Mouse (Mus musculus) adipocyte (in vitro differentiated cells): Measurements from ENCODE around the gene Cd59a.
A peak's percentile ranks its signal among the peaks of the same experiment; 100 is the strongest.
"Not testable (repeated sequence)": the region's sequence is repeated elsewhere in the genome, so short reads cannot be mapped to it uniquely, and the experiment has no call there.

ENCODE experiments used
- DNase-seq: peaks from one replicate; pipeline ENCODE4 v3.0.0-alpha.2; 2016; ENCODE audit warnings: low spot score

Gene Cd59a

DNA sequence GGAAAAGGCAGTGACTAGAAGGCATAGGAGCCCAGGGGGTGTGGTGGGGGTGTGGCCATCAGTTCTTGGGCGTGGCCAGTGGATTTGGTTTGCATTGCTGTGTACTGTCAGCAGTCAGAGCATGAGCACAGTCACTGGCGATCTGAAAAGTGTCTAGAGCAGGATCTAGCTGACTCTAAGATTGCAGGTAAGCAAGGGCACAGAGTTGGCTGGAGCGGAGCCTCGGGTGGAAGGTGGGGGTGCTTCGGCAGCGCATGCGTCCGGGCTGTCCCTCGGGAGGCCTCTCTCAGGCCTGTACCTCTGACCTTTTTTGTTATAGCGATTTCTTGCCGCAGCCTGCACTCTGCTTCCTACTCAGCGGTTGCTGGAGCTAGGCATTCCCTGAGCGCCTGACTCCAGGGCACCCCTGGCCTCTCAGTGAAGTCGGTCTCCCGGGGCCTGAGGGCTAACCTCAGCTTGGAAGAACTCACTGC lies at the start of gene Cd59a:
TSS of gene Cd59a (plus strand) at position 61 of the 473 bp plus-strand sequence.
- DNase-seq: peak; percentile 94

DNA sequence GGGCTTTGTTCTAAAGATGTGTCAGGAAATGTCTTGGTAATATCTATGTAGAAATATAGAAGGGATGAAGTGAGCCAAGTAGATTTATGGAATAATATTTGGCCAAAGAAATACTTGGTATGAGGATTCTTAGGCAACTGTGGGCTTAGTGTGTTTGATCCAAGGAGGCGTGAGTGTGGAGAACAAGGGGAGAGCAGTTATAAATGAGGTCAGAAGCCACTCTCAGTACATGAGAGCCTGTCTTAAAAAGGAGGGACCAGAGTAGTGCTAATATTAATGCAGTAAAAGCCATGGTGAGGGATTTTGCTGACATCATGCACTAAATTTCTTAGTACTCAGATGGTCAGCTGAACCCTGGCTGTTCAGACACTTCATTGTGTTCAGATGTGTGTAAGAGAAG lies 37.2 kb upstream of the Cd59a start:
- no peak for DNase-seq

DNA sequence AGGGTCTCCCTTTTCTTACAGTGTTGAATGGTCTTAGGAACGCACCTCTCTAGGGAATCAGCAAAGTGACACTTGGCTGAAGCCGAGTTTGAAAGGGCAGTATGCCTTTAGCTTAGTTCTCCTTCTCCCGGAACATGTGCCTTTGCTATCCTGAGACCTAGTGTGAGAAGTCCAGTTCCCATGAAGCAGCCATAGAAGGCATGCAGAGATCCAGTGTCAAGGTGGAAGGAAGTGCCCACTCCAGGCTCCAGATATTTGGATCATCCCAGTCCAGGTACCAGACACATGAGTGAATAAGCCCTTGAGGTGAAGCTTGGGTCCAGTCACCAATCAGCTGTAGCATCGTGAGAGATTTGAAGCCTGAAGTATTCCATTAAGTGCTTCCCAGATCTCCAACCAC lies 36.6 kb upstream of the Cd59a start:
- no peak for DNase-seq

DNA sequence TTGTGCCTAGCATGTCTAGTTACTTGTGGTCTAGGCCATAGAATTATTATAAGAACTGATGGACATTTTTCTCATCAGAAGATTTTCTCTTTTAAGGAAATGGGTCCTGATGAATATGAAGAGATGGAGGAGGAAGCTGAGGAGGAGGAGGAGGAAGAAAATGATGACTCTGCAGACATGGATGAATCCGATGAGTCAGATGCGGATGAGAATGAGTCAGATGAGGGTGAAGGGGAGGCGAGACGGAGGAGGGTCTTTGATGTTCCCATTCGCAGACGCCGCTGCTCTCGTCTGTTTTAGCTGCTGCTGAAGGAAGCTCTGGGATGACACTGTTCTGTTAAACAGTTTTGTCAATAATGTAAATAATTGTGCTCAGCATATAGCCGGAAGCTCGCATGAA lies 35.8 kb upstream of the Cd59a start:
- DNase-seq: no peak

DNA sequence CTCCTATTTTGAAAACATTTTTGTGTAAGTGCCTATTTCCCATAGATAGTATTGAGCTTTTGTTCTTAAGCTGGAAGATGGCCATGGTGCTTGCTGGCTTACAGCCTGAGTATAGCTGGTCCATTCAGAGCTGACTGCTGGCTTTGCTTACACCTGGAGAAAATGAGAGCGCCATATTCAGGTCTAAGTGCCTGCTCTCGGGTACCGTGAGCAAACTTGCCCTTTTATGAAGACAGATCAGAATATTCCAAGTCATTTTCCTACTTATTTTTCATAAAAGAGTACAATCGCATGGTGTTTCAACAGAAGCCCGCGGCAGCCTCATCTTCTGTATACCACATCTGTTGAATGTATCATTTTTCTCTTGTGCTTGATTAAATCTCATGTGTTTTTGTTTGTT lies 34.6 kb upstream of the Cd59a start:
- DNase-seq: no peak

DNA sequence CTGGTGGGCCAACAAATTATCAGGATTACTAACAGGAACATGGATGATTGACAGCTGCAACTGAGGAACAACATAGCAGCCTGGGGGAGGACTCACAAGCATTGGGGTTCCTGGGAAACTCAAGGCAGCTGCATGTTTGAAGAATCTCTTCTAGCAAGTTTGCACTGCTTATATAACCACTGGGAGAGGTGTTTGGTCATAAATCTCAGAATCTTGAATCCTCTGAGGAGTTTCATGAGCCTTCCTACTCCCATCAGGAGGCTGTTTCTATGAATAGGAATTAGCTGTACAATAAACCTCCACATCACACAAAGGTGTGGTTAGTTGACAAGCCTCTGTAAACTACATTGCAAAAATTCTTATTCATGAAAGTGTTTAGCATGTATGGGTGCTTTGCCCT lies 32.9 kb upstream of the Cd59a start:
- peak; percentile 38 for DNase-seq

DNA sequence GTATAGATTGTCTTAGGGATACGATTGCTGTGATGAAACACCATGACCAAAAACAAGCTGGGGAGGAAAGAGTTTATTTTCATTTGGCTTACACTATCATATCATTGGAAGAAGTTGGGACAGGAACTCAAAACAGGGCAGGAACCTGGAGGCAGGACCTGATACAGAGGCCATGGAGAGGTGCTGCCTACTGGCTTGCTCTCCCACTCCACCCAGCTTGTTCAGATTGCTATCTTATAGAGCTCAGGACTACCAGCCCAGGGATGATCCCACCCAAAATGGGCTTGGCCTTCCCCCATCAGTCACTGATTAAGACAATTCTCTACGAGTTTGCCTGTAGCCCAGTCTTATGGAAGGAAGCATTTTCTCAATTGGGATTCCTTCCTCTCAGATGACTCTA lies 31.4 kb upstream of the Cd59a start:
- no peak for DNase-seq

DNA sequence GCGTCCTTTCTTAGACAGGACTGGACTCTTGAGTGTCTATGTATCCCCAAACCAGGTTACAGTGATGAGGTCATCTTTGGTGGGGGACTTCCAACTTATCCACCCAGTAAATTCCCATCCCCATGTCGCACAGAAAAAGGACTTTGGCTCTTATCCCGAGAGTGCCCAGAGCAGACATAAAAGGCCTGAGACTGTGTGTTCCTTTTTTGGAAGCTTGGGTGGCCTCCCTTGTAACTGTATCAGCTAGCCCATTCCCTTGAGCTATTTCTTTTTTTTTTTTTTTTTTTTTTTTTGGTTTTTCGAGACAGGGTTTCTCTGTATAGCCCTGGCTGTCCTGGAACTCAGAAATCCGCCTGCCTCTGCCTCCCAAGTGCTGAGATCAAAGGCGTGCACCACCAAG lies 30.1 kb upstream of the Cd59a start, which contains the start of gene Gm10912:
TSS of gene Gm10912 (plus strand) at position 301 of the 400 bp plus-strand sequence.
- DNase-seq: not testable (repeated sequence)

DNA sequence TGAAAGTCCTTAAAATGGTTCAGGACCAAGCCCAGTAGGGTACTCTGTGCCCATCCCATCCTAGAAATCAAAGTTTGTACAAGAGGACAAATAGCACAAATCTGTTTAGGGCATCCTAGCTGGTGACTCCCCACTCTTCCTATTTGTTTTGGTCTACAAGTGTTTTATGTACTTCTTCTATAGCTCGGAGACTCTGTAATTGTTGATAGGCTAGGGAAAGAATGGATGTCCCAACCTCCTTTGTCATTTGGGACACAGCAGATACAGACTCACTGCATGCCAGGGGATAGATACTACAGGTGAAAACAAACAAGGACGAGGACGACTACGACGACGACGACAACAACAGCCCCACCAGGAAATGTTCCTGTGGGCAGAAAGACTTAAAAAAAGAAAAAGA lies 27.2 kb upstream of the Cd59a start, which contains the start of gene Gm10799:
TSS of gene Gm10799 (minus strand) at position 101 of the 400 bp plus-strand sequence.
- not testable (repeated sequence) for DNase-seq

DNA sequence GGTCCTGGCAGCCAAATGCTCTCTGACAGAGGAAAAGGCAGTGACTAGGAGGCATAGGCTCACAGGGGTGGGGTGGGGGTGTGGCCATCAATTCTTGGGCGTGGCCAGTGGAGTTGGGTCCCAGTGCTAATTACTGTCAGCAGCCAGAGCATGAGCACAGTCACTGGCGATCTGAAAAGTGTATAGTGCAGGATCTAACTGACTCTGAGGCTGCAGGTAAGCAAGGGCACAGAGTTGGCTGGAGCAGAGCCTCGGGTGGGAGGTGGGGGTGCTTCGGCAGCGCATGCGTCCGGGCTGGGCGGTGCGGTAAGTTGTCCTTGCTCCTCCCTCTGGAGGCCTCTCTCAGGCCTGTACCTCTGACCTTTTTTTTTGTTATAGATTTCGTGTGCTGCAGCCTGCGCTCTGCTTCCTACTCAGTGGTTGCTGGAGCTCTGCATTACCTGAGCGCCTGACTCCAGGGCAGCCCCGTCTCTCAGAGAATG lies 25.9 kb upstream of the Cd59a start, which contains the start of gene Cd59b:
TSS of gene Cd59b (plus strand) at position 146 of the 482 bp plus-strand sequence.
- DNase-seq: no peak

DNA sequence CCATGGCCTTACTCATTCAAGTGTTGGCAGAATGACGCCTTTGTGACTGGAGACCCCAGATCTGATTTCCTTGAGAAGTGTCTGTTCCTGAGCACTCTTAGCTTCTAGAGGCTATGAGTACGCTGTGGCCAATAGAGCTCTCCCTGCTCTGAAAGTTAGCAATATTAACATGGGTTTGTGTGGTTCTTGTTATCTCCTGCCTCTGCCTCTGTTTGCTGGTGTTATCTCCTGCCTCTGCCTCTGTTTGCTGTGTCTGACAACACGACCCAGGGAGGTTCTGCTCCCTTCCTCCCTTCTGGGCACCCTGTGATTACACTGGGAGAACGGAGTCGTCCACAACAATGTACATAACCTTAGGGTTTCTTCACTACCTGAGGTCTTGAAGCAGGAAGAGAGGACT lies 17.3 kb upstream of the Cd59a start:
- DNase-seq: not testable (repeated sequence)

DNA sequence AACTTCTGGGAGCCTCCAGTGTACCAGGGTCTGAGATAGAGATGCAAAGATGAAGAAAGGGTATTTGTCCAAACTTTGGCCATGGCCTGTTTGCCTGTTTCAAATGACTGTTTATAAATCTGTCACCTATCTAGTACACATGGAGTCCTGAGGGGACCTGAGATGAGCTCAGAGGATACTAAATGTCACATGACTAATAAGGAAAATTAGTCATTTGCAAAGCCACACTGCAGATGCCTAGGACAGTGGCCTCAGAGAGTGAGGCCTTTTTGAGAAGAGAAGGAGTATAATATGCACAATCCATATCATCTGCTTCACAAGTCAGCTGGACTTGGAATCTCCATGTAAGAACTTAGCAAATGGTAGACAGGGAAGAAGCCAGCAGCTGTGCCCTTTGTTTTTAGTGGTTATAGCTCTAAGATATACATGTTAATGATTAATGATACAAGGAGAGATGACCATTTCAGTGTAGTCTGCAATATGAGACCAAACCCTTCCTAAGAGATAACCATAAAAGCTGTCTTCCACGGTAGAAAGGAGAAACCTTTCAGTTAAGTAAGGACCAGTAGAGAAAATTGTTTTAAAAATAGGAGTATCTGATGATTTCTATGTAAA lies 14.1 kb upstream of the Cd59a start:
- not testable (repeated sequence) for DNase-seq

DNA sequence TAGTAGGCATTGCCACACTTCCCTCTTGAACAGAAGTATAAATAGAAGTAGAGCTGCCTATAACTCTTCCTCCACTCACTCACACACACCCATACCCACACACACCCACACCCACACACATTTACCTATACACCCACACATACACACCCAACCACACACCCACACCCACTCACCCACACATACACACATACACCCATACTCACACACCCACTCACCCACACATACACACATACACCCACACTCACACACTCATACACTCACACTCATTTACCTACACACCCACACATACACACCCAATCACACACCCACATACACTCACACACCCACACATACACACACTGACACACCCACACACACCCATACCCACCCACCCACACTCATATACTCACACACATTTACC lies 13.1 kb upstream of the Cd59a start:
- no peak for DNase-seq

DNA sequence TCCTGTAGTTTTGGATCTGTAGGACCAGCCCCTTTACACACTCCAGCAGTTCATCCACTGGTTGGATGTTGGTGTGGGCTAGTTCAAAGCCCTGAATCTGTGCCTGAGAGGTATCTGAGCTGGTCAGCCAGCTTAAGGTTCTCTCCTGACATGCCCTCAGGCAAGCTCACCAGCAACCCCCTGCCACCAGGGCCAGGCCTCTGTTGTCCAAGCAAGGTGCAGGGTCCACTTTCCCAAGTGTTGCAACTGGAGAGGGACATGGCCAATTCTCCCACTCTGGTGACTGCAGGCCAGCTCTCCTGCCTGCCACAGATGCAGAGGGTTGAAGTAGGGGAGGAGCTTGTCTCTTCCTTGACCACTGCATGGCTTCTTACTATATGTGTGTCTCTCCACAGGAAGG lies 11.6 kb upstream of the Cd59a start:
- DNase-seq: not testable (repeated sequence)

DNA sequence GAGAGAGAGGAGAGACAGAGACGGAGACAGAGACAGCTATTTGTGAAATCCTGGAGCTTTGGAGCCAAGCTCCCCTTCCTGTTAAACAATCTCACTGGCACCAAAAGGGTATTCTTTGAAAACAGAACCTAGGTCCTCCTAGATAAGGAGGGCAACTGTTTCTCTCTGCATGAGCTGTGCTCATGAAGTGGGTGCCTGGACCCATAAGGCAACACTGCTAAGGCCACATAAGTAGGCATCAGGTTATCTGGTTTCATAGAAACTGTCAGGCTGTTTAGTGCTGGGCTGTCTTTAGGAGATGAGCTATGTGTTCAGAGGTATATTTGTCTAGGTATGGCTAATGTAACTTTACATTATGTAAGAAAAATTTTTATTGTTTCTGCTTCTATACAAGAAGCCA lies 8.0 kb upstream of the Cd59a start:
- not testable (repeated sequence) for DNase-seq

DNA sequence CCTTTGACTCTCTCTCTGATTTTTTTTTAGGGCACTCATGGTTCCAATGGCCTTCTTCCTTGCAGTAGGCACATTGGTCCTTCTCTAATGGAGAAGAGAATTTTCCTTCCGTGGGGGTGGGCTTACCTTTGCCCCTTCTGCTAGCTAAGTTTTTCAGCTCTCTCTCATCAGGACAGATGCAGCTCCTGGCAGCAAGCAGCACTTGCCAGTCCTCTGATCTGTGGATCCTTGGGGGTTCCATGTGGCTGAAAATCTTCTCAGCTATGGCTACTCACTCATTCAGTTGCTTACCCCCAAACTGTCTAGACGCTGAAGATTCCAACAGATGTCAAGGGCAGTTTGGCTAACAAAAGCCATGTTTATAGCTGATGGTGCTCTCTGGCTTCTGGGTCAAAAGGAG lies 2.3 kb upstream of the Cd59a start:
- no peak for DNase-seq

DNA sequence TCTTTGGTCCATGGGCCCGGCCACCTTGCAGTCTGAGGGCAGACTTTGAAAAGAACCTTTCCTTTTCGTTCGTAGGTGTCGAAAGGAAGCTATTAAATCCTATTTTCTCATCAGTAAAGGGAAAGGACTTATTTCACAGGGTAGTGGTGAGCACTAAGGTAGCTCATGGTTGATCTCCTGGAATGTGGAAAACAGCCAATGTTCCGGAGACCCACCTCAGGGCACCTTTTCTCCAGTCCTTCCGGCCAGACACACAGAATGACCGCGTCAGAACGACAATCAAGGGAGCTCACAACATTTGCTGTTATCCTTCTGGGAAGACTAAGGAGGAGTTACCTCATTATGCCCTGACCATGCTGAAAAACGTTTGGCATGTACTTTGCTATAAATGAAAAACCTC lies 655 bp downstream of the Cd59a start:
- no peak for DNase-seq

DNA sequence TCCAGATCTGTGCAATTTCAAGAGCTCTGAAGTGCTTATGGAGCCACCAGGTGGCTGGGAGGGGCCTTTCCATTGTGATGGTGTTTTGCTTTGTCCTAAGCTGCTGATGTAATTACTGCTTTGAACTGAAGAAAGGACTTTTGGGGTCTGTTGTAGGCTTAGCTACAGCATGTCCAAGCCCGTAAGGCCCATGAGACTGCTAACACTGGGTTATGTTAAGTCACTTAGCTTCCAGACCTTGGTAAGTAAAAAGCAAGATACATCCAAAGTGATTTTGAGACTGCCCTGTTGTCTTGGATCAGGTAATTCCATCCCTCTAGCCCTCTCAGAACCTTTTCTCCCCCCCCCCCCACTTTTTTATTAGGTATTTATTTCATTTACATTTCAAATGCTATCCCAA lies 1.2 kb downstream of the Cd59a start:
- DNase-seq: not testable (repeated sequence)

DNA sequence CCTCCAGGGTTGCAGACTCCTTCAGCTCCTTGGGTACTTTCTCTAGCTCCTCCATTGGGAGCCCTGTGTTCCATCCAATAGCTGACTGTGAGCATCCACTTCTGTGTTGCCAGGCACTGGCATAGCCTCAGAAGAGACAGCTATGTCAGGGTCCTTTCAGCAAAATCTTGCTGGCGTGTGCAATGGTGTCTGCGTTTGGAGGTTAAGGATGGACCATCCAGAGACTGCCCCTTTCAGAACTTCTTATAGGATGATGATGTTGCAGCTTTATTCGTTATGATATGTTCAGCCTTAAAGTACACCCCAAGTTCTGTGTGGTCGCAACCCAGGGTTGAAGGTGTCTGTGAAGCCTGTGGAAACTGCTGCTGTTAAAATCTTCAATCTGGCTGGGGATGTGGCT lies 1.8 kb downstream of the Cd59a start:
- not testable (repeated sequence) for DNase-seq

DNA sequence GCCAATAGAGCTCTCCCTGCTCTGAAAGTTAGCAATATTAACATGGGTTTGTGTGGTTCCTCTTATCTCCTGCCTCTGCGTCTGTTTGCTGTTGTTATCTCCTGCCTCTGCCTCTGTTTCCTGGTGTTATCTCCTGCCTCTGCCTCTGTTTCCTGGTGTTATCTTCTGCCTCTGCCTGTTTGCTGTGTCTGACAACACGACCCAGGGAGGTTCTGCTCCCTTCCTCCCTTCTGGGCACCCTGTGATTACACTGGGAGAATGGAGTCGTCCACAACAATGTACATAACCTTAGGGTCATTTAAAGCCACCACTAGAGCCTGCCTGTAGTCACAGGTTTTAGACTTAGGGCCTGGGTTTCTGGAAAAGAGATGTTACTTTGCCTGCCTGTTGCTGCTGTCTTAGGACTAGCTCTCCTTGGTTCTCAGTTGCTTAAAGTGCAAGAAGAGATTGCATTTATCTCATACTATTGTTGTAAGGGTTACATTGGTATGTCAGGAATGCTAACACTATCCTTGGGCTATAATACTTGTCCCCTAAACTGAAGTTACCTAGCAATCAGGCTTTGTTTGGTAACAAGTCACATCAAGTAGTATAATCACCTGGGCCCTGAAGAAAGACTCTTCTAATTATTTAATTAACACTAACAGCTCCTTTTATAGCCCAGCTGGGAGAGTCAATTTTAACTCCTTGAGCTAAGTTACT lies 3.1 kb downstream of the Cd59a start:
- DNase-seq: no peak

DNA sequence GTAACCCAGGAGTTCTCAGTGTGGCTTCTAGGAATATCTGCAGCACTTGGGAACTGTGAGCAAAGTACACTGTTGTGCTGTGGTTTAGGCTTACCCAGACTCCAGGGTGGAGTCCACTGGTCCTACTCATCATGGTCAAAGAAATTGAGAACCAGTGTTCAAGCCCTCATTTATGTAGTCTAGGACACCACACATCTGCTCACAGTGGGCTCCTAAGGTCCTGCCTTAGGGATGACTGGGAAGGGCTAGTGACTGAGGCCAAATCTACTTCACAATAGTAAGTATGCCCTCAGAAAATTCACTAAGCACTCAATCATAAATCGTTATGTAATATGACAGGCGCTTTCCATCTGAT lies 3.6 kb downstream of the Cd59a start:
- DNase-seq: no peak

DNA sequence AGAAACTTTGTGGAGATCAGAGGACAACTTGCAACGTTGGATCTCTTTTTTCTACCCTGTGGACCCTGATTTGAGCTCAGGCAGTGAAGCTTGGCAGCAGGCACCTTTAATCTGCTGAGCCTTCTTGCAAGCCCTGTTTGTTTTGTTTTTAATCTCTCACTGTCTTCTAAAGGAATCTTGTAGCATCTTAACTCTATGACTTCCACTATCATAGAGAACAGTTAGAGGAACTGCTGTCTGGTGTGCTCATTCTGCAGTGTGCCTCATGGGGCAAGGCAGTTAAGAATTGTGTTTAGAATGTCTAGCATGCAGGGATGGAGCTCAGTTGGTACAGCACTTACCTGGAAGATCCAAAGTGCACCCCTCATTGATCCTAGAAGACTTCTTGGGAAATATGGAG lies 4.3 kb downstream of the Cd59a start:
- no peak for DNase-seq

DNA sequence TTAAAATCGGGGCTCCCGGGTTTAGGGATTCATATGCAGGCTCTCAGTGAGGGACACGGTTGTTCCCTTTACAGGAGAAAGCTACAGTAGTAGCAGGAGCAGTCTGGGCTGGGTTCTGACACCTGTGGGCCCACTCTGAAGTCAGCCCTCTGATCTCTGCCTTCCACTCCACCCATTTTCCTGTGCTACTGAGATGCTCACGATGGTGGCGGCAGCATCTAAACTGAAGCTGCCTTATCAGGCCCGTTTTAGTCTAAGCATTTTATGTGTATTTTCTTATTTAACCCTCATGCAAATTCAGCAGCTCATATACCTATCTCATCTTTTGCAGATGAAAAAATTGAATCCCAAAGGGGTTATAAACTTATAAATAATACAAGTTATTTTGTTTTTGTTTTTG lies 9.2 kb downstream of the Cd59a start:
- no peak for DNase-seq
